Mouse (Mus musculus) MEL (cell line): ENCODE data around the gene Miip. TPM values are rescaled to one million over a fixed set of nuclear protein-coding genes. Genes with fewer than 3 reads are reported as not detected.

ENCODE experiments used
- DNase-seq: peaks from one replicate; pipeline ENCODE4 v3.0.0; 2011; ENCODE audit warnings: low read depth, low spot score
- H3K27ac ChIP-seq: 2 replicates; pipeline ENCODE4 v1.5.1; 2012; ENCODE audit warnings: low read depth, mild to moderate bottlenecking, control low read depth, low read length, moderate library complexity; ENCODE audit not compliant: control insufficient read depth
- H3K27me3 ChIP-seq, 2 experiments: fragments of 150-350 bp in 1 of 2; sonication (generic) in 1 of 2; 2 replicates each; pipeline ENCODE4 v1.6.1; 2012; ENCODE audit warnings: low read length in 2 of 2, mild to moderate bottlenecking in 2 of 2, improper control_type of control experiment in 1 of 2, moderate library complexity in 1 of 2; ENCODE audit not compliant: insufficient read depth in 2 of 2, control insufficient read depth in 1 of 2
- H3K36me3 ChIP-seq, 2 experiments: 2 replicates each; pipeline ENCODE4 v1.6.1; 2012 to 2014; ENCODE audit warnings: low read length in 2 of 2, improper control_type of control experiment in 1 of 2, inconsistent platforms in 1 of 2, mild to moderate bottlenecking in 1 of 2; ENCODE audit not compliant: insufficient read depth in 2 of 2, control insufficient read depth in 1 of 2
- H3K4me1 ChIP-seq, 2 experiments: fragments of 150-350 bp in 1 of 2; sonication (generic) in 1 of 2; 2 replicates each; pipeline ENCODE4 v1.6.1; 2012; ENCODE audit warnings: low read length in 2 of 2, improper control_type of control experiment in 1 of 2, mild to moderate bottlenecking in 1 of 2; ENCODE audit not compliant: insufficient read depth in 2 of 2, control insufficient read depth in 1 of 2
- H3K4me3 ChIP-seq, 2 experiments: fragments of 150-350 bp in 1 of 2; sonication (generic) in 1 of 2; 2 replicates each; pipeline ENCODE4 v1.5.1; 2012; ENCODE audit warnings: low read depth in 2 of 2, low read length in 2 of 2, mild to moderate bottlenecking in 2 of 2, moderate library complexity in 2 of 2, control low read depth in 1 of 2, improper control_type of control experiment in 1 of 2; ENCODE audit not compliant: control insufficient read depth in 1 of 2, insufficient read depth in 1 of 2
- H3K79me2 ChIP-seq: 2 replicates; pipeline ENCODE4 v1.6.1; 2012; ENCODE audit warnings: mild to moderate bottlenecking, low read length, moderate library complexity; ENCODE audit not compliant: control insufficient read depth, poor library complexity, insufficient read depth
- H3K9ac ChIP-seq: 2 replicates; pipeline ENCODE4 v1.6.1; 2012; ENCODE audit warnings: low read depth, mild to moderate bottlenecking, control low read depth, low read length, moderate library complexity; ENCODE audit not compliant: control insufficient read depth, poor library complexity, severe bottlenecking
- H3K9me3 ChIP-seq: fragments of 150-350 bp; sonication (generic); replicated peaks from 2 replicates; pipeline ENCODE4 v1.6.1; 2012; ENCODE audit warnings: mild to moderate bottlenecking, low read length, improper control_type of control experiment, moderate library complexity; ENCODE audit not compliant: insufficient read depth
- E2F4 ChIP-seq: IDR thresholded peaks from 2 replicates; pipeline ENCODE4 v1.6.1; 2011; ENCODE audit warnings: low read depth, low read length, improper control_type of control experiment, borderline replicate concordance
- EP300 ChIP-seq, 2 experiments: IDR thresholded peaks; 2 replicates each; pipeline ENCODE4 v1.6.1; 2011; ENCODE audit warnings: improper control_type of control experiment in 2 of 2, low read length in 2 of 2, low read depth in 1 of 2, mild to moderate bottlenecking in 1 of 2
- ETS1 ChIP-seq: IDR thresholded peaks from 2 replicates; pipeline ENCODE4 v1.6.1; 2012; ENCODE audit warnings: low read depth, mild to moderate bottlenecking, inconsistent platforms, low read length, improper control_type of control experiment, moderate library complexity
- GABPA ChIP-seq: IDR thresholded peaks from 2 replicates; pipeline ENCODE4 v1.6.1; 2012; ENCODE audit warnings: low read depth, mild to moderate bottlenecking, inconsistent platforms, low read length, improper control_type of control experiment, moderate library complexity
- GATA1 ChIP-seq: IDR thresholded peaks from 2 replicates; pipeline ENCODE4 v1.6.1; 2011; ENCODE audit warnings: low read depth, low read length, improper control_type of control experiment
- HCFC1 ChIP-seq: IDR thresholded peaks from 2 replicates; pipeline ENCODE4 v1.6.1; 2012; ENCODE audit warnings: low read depth, mild to moderate bottlenecking, inconsistent platforms, low read length, improper control_type of control experiment, moderate library complexity
- MAX ChIP-seq: IDR thresholded peaks from 2 replicates; pipeline ENCODE4 v1.6.1; 2011; ENCODE audit warnings: low read length, improper control_type of control experiment
- MYB ChIP-seq: IDR thresholded peaks from 2 replicates; pipeline ENCODE4 v1.6.1; 2011; ENCODE audit warnings: mild to moderate bottlenecking, low read depth, low read length, improper control_type of control experiment
- MYC ChIP-seq: IDR thresholded peaks from 2 replicates; pipeline ENCODE4 v1.6.1; 2011; ENCODE audit warnings: low read depth, mild to moderate bottlenecking, low read length, improper control_type of control experiment, moderate library complexity
- NELFE ChIP-seq: IDR thresholded peaks from 2 replicates; pipeline ENCODE4 v1.6.1; 2011; ENCODE audit warnings: low read depth, low read length, improper control_type of control experiment
- POLR2AphosphoS2 ChIP-seq: IDR thresholded peaks from 2 replicates; pipeline ENCODE4 v1.6.1; 2011; ENCODE audit warnings: low read length, improper control_type of control experiment
- RAD21 ChIP-seq: IDR thresholded peaks from 2 replicates; pipeline ENCODE4 v1.6.1; 2011; ENCODE audit warnings: mild to moderate bottlenecking, low read depth, low read length, improper control_type of control experiment
- RCOR1 ChIP-seq: IDR thresholded peaks from 2 replicates; pipeline ENCODE4 v1.6.1; 2012; ENCODE audit warnings: low read depth, mild to moderate bottlenecking, inconsistent platforms, low read length, improper control_type of control experiment
- TCF12 ChIP-seq: IDR thresholded peaks from 2 replicates; pipeline ENCODE4 v1.6.1; 2014; ENCODE audit warnings: low read depth, mild to moderate bottlenecking, inconsistent platforms, low read length, improper control_type of control experiment, moderate library complexity
- USF1 ChIP-seq: IDR thresholded peaks from 2 replicates; pipeline ENCODE4 v1.6.1; 2014; ENCODE audit warnings: low read depth, mild to moderate bottlenecking, inconsistent platforms, low read length, improper control_type of control experiment, moderate library complexity
- USF2 ChIP-seq, 2 experiments: IDR thresholded peaks; 2 replicates each; pipeline ENCODE4 v1.6.1; 2011 to 2012; ENCODE audit warnings: improper control_type of control experiment in 2 of 2, low read length in 2 of 2, borderline replicate concordance in 1 of 2, inconsistent platforms in 1 of 2, low read depth in 1 of 2, mild to moderate bottlenecking in 1 of 2; ENCODE audit not compliant: insufficient read depth in 1 of 2
- ZKSCAN1 ChIP-seq: IDR thresholded peaks from 2 replicates; pipeline ENCODE4 v1.6.1; 2012; ENCODE audit warnings: low read depth, mild to moderate bottlenecking, inconsistent platforms, low read length, improper control_type of control experiment, moderate library complexity
- ZNF384 ChIP-seq: IDR thresholded peaks from 2 replicates; pipeline ENCODE4 v1.6.1; 2012; ENCODE audit warnings: low read depth, mild to moderate bottlenecking, inconsistent platforms, low read length, improper control_type of control experiment
- polyA plus RNA-seq, 2 experiments: library from polyadenylated mRNA; stranded (reverse) in 1 of 2; unstranded in 1 of 2; fragments of >175 nt in 1 of 2; fragments of >200 nt in 1 of 2; gene quantifications; 2 replicates each; pipeline versions ENCODE4 v1.2.1 to v1.2.4; 2012; ENCODE audit warnings: low replicate concordance in 2 of 2, low read depth in 1 of 2; ENCODE audit not compliant: insufficient read length in 2 of 2, insufficient read depth in 1 of 2, missing spikeins in 1 of 2
- total RNA-seq: library from RNA; depleted of rRNA; stranded (reverse); fragments of 300-350 nt; gene quantifications from 2 replicates; pipeline ENCODE4 v1.2.3, GENCODE M21; 2012

The Miip gene
- total and polyA plus RNA-seq, 3 experiments: 19.0 to 31.4 TPM; not detected in 1

GRCm38 (mm10) chr4:147909486-147909885, 40.9 kb upstream of the Miip start:
- no peaks in the 10 kb centered on the region for H3K36me3 ChIP-seq
- no peak overlapping the region for H3K27ac ChIP-seq
- peaks cover 1% of the 10 kb centered on the region; the same call in 1 of the 2 replicates for H3K79me2 ChIP-seq
- H3K9me3 ChIP-seq: no peaks in the 10 kb centered on the region
- TF ChIP-seq ZKSCAN1 (no peak), POLR2AphosphoS2 (no peak), E2F4 (no peak), USF2 (IDR thresholded peaks at IDR 0.05; ENCODE audit: borderline replicate concordance in 1 of 2, insufficient read depth in 1 of 2, low read depth in 1 of 2, low read length in 2 of 2) (no peak), HCFC1 (no peak), RAD21 (no peak), USF1 (no peak), ZNF384 (no peak), MYC (no peak), GATA1 (no peak), NELFE (no peak), TCF12 (no peak), EP300 (IDR thresholded peaks at IDR 0.05; ENCODE audit: low read depth in 1 of 2, low read length in 2 of 2) (no peak), MAX (no peak)
- H3K4me3 ChIP-seq: no peak overlapping the region
- no peaks in the 10 kb centered on the region for H3K4me1 ChIP-seq
- no peak overlapping the region for H3K9ac ChIP-seq
- no peaks in the 10 kb centered on the region for H3K27me3 ChIP-seq
- no peak for DNase-seq

DNA sequence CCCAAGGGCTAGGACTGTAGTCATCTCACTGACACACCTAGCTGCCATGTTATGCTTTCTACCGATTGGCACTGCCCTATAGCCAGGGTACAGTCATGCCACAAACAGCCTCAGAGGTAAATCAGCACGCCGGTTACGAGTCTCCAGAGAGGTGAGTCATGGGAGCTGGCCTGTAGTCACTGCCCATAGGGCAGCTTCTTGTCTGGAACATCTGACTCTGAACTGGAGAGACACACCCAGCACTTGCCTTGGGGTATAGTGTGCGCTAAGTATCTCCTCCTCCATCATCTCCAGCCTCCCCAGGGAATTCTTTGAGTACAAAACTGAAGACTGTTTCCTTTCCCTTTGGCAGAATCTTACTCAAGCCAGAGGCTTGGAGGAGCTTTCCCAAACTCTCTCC, 37.6 kb upstream of the Miip start:
- no peak for DNase-seq
- TF ChIP-seq ETS1: no peak
- no peak for TF ChIP-seq MYB
- no peak for TF ChIP-seq HCFC1
- no peak for TF ChIP-seq GABPA
- TF ChIP-seq E2F4: no peak
- TF ChIP-seq RCOR1: no peak
- no peak for TF ChIP-seq NELFE
- peaks cover 0 to 10% of the 10 kb centered on the region in 2 experiments; a peak in 2 of 4 replicates for H3K36me3 ChIP-seq

More for the DNA sequence above, 37.6 kb upstream of the Miip start:
- H3K4me3 ChIP-seq: no peak overlapping the region
- no peaks in the 10 kb centered on the region for H3K27me3 ChIP-seq
- peaks cover 19% of the 10 kb centered on the region for H3K79me2 ChIP-seq
- H3K9ac ChIP-seq: no peak overlapping the region
- H3K27ac ChIP-seq: no peak overlapping the region
- peaks cover 0 to 22% of the 10 kb centered on the region in 2 experiments for H3K4me1 ChIP-seq
- H3K9me3 ChIP-seq: no peaks in the 10 kb centered on the region
